Mouse (Mus musculus) heart, postnatal 36 days (tissue): ENCODE data around the gene Pml. TPM values are rescaled to one million over a fixed set of nuclear protein-coding genes. Genes with fewer than 3 reads are reported as not detected.

Source experiments
- DNase-seq, 2 experiments: peaks; one replicate each; pipeline ENCODE4 v3.0.0; 2021 to 2022
- intact Hi-C: fragments of 180-260 bp; cut with DNase I; formaldehyde crosslinking; loops from one replicate; pipeline ENCODE4 v1.15.1; 2025
- total RNA-seq, 2 experiments: library from RNA; stranded (reverse); gene quantifications; 2 replicates each; pipeline ENCODE4 v1.2.3; 2021

Gene Pml
- total RNA-seq: 1 to 10 TPM; 8.3 to 9.5 TPM

DNA sequence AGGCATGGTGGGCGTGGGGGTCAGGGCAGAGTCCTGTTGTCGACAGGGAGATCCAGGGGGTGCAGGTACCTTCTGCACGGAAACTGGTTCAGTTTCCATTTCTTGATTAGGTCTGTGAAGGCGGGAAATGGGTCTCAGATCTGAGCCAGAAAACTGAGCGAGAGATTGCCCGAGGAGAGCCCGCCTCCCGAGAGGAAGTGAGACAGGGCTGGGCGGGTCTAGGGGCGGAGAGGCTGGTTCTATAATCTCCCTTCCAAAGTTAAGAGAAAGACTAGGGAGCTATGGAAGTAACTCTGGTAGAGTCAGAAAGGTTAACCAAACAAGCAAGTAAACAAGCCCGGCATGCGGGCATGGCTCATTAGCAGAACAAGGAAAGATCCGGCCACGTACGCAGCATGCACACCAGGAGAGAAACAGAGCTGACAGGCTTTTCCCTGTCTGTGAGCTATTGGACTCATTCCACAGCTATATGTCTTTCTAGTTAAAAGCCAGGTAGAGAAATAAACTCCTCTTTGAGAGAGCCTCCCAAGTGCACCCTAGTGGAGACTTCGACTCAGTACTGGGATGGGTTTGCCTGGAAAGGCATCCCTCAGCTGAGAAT is at the start of gene Pml:
TSS of gene Pml (minus strand) at position 195 of the 601 bp plus-strand sequence.
- intact Hi-C loops: loop anchor here (10.0 kb wide), 1 partner anchor 485 kb away; the partner anchor contains the start of gene Clk3
- peak; percentile 76 to 79 for DNase-seq

- intact Hi-C loops: no loop called here
- DNase-seq: no peak
Observed at GRCm38 (mm10) chr9:58297961-58298477, 48.4 kb upstream of the Pml start.

- intact Hi-C loops: no loop called here
- no peak for DNase-seq
Observed at GRCm38 (mm10) chr9:58297065-58297464, 47.5 kb upstream of the Pml start.

DNA sequence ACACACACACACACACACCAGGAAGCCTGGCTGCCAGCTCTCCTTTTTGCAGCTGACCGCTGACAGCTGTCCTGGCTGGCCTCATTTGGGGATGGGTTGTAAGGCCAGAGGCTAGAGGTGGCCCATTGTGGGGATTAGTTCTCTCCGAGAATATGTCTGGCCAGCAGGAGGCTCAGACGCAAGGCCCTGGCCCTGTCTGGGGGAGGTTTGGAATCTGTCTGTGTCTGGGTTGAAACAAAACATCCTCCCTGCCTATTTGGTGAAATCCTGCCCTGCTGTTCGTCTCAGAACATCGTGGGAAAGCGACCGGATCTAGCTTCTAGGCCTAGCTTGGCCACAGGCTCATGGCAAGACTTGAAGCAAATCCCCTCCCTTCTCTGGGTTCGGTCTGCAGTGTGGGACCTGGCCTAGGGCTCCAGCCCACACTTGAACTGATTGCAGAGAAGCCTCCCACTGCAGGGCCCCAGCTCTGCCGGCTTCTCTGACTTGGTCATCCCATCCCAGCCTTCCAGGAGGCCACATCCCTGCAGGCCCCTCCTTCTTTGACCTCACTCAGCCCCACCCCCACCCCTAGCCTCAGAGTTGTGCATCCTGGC is 46.3 kb upstream of the Pml start:
- intact Hi-C loops: no loop called here
- peak; percentile 58 to 61 for DNase-seq

GRCm38 (mm10) chr9:58295345-58295744 is 45.8 kb upstream of the Pml start:
- no peak for DNase-seq
- intact Hi-C loops: no loop called here

DNA sequence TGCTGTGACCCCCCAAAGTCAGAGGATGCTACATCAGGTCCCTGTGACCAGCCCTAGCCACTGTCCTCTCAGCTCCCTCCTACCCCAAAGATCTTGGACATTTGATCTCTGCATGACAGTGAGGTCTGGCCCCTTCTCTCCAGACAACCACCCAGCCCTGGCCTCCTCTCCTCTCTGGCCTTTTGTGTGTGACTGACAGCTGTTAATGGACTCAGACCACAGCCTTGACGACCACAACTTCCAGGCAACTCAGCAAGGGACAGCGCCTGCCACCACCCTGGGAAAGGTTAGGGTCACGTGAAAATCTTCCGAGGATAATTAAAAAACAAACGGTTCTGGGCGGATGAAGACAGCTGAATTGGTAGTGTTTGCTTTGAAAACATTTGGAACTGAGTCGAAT is 44.9 kb upstream of the Pml start:
- no peak for DNase-seq
- intact Hi-C loops: no loop called here

GRCm38 (mm10) chr9:58289901-58290300 is 40.3 kb upstream of the Pml start:
- no peak for DNase-seq
- intact Hi-C loops: no loop called here

- no peak for DNase-seq
- intact Hi-C loops: no loop called here
Observed at GRCm38 (mm10) chr9:58289090-58289489, 39.5 kb upstream of the Pml start.

GRCm38 (mm10) chr9:58283431-58283830 is 33.8 kb upstream of the Pml start:
- intact Hi-C loops: loop anchor here (5.0 kb wide), 1 partner anchor 246 kb away; no protein-coding TSS in a partner anchor
- no peak for DNase-seq

- peak; percentile 44 to 55 for DNase-seq
- intact Hi-C loops: loop anchor here (2.0 to 5.0 kb wide), 2 partner anchors 55 to 244 kb away; no protein-coding TSS in a partner anchor
Observed at GRCm38 (mm10) chr9:58281597-58281996, 32.0 kb upstream of the Pml start.

DNA sequence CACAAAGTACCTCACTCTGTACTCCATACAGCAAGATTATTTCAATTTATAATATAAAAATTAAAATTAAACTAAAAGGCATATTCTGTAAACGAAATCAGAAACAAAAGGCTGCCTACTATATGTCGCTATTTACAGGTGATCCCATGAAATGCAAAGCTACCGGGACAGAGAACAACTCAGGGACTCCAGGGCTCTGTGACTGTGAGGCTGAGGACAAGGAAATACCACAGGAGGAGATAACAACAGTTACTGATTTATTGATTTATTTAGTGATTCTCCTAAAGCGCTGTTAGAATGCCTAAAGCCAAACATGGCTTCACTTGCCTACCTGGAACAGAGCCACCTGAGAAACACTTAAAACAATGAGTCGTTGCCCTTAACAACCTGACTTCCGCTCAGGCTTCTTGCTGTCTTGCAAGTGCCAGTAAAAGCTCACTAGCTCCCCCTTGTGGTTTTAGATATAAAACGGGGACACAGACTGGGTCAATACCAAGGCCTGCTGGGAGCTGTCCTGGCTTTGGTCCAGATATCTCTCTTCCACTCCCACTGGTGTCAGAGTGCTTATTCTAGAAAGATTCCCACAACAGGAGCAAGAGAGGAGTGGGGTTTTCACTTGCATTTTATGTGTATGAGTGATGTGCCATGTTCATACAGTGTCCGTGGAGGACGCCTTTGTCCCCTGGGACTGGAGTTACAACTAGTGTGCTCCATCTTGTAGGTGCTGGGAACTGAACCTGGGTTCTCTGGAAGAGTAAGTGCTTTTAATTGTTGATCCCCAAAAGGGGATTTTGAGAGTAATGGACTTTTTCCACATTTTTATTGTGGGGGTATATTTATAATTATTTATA is 30.9 kb upstream of the Pml start:
- intact Hi-C loops: loop anchor here (1.0 to 5.0 kb wide), 3 partner anchors 33 to 243 kb away; no protein-coding TSS in a partner anchor
- DNase-seq: peak; percentile 62 to 75

GRCm38 (mm10) chr9:58279780-58280179 is 30.2 kb upstream of the Pml start:
- DNase-seq: no peak
- intact Hi-C loops: loop anchor here (1.0 to 5.0 kb wide), 3 partner anchors 32 to 242 kb away; no protein-coding TSS in a partner anchor

DNA sequence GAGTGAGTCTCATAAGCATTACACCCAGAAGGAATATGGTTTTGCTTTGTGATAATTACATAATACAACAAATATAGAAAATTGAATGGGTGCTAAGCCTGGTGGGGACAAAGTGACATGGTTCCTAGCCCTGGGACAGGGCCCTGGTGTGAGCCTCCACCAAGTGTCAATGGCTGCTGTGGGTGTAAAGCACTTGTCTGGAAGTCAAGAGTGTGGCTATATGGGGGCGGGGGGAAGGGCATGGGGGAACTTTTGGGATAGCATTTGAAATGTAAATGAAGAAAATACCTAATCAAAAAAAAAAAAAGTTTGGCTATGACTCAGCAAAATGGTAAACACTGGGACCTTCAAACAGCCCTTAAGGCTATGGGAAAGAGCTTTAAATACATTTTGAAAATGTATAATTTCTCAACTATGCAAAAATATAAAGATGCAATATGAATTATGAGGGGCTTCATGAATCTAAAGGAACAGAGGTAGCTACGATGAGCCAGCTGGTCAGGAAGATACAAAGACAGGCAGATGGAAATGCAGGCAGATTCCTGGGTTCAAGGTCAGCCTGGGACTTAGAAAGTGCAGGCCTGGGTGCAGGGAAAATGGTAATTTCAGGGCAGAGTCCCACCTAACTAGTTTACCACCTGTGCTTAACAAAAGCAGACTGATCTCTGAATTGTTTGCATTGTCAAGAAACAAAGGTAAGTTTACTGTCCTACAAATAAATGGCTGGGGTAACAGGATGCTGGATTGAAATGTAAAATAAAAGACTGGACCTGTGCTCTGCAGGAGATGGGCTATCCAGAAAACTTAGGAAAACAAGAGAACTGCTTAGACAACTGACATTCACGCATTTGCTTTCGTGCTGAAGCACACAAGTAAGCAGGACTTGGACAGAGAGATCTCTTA is 29.5 kb upstream of the Pml start:
- no peak for DNase-seq
- intact Hi-C loops: no loop called here

GRCm38 (mm10) chr9:58278313-58278712 is 28.7 kb upstream of the Pml start:
- intact Hi-C loops: no loop called here
- DNase-seq: no peak

GRCm38 (mm10) chr9:58276346-58276745 is 26.8 kb upstream of the Pml start:
- no peak for DNase-seq
- intact Hi-C loops: no loop called here

DNA sequence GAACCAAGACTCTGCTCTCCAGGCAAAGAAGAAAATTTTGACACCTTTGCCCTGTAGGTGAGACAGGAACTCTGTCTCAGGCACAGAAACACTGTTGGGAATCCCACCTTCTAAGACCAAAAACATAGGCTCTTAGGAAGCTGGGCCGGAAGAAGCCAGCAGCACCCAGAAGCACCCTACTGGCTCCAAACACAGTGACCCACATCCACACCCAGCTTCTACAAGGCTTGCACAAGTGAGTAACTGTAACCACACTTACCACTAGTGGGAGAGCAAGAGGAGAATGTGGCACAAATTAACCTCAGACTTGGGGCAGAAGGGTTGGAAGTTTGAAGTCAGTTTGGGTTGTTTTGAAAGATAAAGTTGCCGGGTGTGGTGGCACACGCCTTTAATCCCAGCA is 26.2 kb upstream of the Pml start:
- intact Hi-C loops: no loop called here
- DNase-seq: no peak

- intact Hi-C loops: no loop called here
- DNase-seq: peak; percentile 33 to 50
Observed at GRCm38 (mm10) chr9:58275115-58275774, 25.7 kb upstream of the Pml start.

DNA sequence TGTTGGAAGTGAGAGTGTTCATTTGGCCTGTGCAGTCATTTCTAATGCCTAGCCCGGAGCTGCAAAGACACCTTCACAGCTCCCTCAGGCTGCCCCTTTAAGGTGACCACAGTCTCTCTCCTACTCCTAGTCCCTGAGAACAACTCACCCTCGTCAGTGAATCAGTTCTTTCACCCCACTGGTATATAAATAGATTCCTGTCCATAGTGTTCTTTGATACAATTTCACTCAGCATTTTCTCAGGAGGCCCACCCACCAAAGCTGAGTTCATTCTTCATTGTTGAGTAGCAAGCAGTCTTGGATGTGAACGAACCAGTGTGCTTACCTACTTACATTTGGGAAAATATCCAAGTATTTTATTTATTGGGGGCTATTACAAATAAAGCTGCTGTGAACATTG is 25.0 kb upstream of the Pml start:
- no peak for DNase-seq
- intact Hi-C loops: no loop called here

GRCm38 (mm10) chr9:58274101-58274604 is 24.6 kb upstream of the Pml start:
- intact Hi-C loops: no loop called here
- DNase-seq: no peak
